Mouse (Mus musculus) c-Kit-negative CD71-positive TER-119-positive erythroid progenitor cells, embryonic 14.5 days (primary cell): ENCODE data around the gene Apc2.

Experiments
- DNase-seq: peaks from one replicate; pipeline ENCODE4 v3.0.0-alpha.2; 2013; ENCODE audit warnings: low read depth, low spot score

Apc2 gene

GRCm38 (mm10) chr10:80294311-80294710 lies 1.5 kb upstream of the Apc2 start:
- no peak for DNase-seq

DNA sequence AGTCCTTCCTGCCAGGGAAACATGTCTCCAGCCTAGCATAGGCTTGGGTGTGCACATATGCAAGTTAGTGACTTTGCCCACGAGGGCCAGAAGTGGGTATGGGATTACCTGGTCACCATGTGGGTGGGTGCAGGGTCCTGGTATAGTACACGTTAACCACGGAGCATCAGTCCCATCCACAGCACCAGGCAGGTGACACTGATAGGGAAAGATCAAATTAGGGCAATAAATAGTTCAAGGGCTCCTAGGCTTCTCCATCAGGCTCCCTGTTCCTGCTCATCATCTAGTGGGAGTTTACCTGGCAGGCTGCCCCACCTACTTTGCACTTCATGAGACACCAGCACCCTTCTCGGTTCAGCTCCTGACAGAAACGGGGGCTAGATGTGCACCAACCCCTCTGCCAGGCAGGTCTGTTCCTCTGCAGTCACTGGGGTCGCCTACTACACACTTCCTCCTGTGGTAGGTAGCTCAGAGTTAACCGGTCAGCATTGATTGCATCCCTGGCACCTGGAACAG lies 931 bp upstream of the Apc2 start:
- no peak for DNase-seq

- no peak for DNase-seq
These were observed 1.0 kb downstream of the Apc2 start for GRCm38 (mm10) chr10:80296824-80297223.

- DNase-seq: no peak
These were observed 1.9 kb downstream of the Apc2 start for GRCm38 (mm10) chr10:80297526-80298133.

DNA sequence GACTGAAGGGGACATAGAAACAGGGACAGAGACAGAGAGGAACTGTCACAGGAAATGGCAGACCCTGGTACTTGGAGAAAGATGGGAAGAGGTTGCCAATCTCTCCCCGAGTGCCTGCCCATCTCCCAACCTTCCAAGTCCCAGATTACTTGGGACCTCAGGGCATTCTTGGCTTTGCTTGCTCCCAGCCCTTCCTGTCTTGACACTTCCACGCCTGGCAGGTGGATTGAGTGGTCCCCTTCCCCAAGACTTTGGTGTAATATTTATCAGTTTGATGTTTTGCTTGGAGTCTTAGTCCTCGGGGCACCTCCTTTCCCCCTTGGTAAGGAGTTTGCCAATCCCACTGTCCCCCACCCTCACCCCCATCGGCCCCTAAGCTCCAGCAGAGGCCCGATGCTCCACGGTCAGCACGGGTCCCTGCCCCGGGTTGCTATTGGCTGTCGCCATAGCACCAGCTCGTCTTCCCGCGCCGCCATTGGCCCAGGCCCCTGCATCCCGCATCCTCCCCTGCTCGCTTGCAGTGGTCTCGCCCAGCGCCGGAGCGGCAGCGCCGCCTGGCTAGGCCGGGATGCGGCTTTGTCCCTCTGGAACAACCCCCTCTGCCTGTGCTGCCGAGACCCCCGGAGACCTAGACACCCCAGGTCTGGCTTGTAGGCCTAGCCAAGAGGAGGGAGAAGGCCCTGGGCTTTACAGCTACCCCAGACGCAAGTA lies 2.9 kb downstream of the Apc2 start:
- DNase-seq: no peak

- no peak for DNase-seq
These were observed 3.5 kb downstream of the Apc2 start for GRCm38 (mm10) chr10:80299301-80299700.

GRCm38 (mm10) chr10:80299824-80300223 lies 4.0 kb downstream of the Apc2 start:
- DNase-seq: no peak

DNA sequence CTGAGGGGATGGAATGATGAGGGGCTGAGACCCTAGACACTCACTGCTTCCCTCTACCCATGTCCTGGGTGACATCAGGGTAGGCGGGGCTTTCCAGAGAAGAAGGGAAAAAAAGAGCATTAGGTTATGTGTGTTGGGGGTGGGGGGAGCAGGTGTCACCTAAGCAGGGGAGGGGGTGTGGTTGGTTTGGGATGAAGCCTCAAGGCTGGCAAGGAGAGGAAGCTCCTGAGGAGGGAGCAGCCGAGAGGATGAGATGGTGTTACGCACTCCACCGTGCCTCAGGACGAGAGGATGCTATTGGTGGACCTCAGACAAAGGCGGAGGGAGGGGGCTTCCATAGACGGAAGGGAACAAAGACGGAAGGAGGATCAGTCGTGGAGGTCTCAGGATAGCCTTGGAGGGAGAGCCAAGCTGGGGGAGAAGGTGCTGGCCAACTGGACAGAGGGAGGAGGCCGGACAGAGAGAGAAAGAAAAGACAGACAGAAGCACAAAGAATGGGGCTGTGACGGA lies 5.0 kb downstream of the Apc2 start:
- DNase-seq: no peak

- no peak for DNase-seq
These were observed 5.7 kb downstream of the Apc2 start for GRCm38 (mm10) chr10:80301256-80302081.

- no peak for DNase-seq
These were observed 6.2 kb downstream of the Apc2 start for GRCm38 (mm10) chr10:80302082-80302355.

- DNase-seq: no peak
These were observed 6.7 kb downstream of the Apc2 start for GRCm38 (mm10) chr10:80302471-80302881.

GRCm38 (mm10) chr10:80304458-80304857 lies 8.7 kb downstream of the Apc2 start:
- no peak for DNase-seq

DNA sequence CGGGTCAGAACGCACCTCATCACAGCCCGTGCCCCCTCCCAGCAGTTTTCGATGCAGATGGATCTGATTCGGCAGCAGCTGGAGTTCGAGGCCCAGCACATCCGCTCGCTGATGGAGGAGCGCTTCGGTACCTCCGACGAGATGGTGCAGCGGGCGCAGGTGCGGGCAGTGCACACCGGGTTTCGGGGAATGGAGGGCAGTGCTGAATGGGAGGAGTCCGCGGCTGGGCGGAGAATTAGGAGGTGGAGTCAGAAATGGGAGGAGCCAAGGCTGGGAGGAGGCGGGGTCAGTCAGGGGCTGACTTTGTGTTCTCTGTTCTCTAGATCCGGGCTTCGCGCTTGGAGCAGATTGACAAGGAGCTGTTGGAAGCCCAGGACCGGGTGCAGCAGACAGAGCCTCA lies 9.1 kb downstream of the Apc2 start:
- no peak for DNase-seq

DNA sequence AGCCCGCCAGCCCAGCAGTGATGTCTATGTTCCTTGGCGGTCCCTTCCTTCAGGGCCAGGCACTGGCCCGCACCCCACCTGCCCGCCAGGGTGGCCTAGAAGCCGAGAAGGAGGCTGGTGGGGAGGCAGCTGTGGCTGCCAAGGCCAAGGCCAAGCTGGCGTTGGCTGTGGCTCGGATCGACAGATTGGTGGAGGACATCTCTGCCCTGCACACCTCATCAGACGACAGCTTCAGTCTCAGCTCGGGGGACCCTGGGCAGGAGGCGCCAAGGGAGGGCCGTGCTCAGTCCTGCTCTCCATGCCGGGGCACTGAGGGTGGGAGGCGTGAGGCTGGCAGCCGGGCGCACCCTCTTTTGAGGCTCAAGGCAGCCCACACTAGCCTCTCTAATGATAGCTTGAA lies 15.8 kb downstream of the Apc2 start:
- no peak for DNase-seq

DNA sequence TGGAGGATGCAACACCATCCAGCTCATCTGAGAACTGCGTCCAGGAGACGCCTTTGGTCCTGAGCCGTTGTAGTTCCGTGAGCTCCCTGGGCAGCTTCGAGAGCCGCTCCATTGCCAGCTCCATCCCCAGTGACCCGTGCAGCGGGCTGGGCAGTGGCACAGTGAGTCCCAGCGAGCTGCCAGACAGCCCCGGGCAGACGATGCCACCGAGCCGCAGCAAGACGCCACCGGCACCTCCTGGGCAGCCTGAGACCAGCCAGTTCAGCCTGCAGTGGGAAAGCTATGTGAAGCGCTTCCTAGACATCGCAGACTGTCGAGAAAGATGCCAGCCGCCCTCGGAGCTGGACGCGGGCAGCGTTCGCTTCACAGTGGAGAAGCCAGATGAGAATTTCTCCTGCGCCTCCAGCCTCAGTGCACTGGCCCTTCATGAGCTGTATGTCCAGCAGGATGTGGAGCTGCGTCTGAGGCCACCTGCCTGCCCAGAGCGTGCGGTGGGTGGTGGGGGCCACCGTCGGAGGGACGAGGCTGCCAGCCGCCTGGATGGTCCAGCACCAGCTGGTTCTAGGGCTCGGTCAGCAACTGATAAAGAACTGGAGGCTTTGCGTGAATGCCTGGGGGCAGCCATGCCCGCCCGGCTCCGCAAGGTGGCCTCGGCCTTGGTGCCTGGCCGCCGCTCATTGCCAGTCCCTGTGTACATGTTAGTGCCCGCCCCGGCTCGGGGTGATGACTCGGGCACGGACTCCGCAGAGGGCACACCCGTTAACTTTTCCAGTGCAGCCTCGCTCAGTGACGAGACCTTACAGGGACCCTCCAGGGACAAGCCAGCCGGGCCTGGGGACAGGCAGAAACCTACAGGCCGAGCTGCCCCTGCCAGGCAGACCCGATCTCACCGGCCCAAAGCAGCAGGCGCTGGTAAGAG lies 17.1 kb downstream of the Apc2 start:
- no peak for DNase-seq

- DNase-seq: no peak
These were observed 17.9 kb downstream of the Apc2 start for GRCm38 (mm10) chr10:80313627-80314201.

- no peak for DNase-seq
These were observed 18.8 kb downstream of the Apc2 start for GRCm38 (mm10) chr10:80314494-80315001.

DNA sequence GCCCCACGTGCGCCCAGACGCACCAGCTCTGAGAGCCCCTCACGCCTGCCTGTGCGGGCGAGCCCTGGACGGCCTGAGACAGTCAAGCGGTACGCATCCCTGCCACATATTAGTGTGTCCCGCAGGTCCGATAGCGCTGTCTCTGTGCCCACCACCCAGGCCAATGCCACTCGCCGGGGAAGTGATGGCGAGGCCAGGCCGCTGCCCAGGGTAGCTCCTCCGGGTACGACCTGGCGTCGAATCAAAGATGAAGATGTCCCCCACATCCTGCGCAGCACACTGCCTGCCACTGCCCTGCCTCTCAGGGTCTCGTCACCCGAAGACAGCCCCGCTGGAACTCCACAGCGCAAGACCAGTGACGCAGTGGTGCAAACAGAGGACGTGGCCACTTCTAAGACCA lies 19.5 kb downstream of the Apc2 start:
- no peak for DNase-seq

DNA sequence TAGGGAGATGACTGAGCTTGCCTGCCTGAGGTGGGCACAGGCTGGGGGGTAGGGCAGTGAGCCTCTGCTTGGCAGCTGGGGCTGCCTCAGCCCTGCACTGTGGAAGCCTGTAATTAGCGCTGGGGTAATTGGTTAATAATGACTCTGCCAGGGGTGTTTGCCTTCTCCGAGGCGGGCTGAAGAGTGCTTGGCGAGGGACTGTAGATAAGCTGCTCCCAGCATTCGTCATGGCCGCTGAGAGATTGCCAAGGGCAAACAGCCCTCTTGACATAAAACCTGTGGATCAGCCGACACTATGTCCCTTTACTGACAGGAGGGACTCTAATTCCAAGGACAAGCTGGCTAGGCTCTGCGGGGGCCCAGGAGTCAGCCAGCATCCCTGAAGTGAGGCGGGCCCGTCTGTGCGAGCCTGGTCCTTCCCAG lies 20.6 kb downstream of the Apc2 start:
- no peak for DNase-seq

DNA sequence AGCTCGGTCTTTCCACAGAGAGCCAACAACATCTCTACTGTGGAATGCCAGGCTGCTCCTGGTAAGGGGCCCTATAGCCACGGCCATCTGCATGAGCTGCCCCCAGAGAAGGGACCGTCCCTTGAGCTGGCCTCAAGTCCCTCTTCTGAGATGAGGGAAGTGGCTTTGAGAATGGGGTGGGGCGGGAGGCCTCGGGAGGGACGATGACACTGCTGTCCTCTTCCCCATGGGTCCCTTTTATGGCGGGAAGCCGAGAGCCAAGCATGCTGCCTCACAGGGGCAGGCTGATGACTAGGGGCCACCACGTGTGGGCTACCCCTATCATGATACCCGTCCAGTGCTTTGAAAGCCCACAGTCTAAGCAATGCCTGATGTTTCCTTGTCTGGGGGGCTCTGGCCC lies 21.2 kb downstream of the Apc2 start:
- no peak for DNase-seq

- DNase-seq: peak; percentile 80
These were observed 24.6 kb downstream of the Apc2 start, which contains the start of gene 2310011J03Rik for GRCm38 (mm10) chr10:80320340-80320760. Gene 2310011J03Rik (minus strand): TSS chr10:80320537.
